Mouse (Mus musculus): ENCODE measurements around the gene Grhl3.
A peak's percentile ranks its signal among the peaks of the same experiment; 100 is the strongest.

The Grhl3 gene

GRCm38 (mm10) chr4:135531236-135531635, 42.2 kb downstream of the Grhl3 start:
- DNase-seq (ENCODE audit: low spot score): no peak

GRCm38 (mm10) chr4:135530270-135530669, 43.2 kb downstream of the Grhl3 start:
- DNase-seq (ENCODE audit: low spot score): no peak

GRCm38 (mm10) chr4:135526039-135526710, 47.3 kb downstream of the Grhl3 start:
- no peak for DNase-seq (ENCODE audit: low spot score)

GRCm38 (mm10) chr4:135525057-135525456, 48.4 kb downstream of the Grhl3 start:
- no peak for DNase-seq (ENCODE audit: low spot score)

GRCm38 (mm10) chr4:135523939-135524338, 49.5 kb downstream of the Grhl3 start:
- DNase-seq (ENCODE audit: low spot score): no peak

- DNase-seq (ENCODE audit: low spot score): no peak
Measured at GRCm38 (mm10) chr4:135520421-135520820, 53.0 kb downstream of the Grhl3 start.

GRCm38 (mm10) chr4:135518135-135518534, 55.3 kb downstream of the Grhl3 start:
- no peak for DNase-seq (ENCODE audit: low spot score)

- no peak for DNase-seq (ENCODE audit: low spot score)
Measured at GRCm38 (mm10) chr4:135516351-135517316, 56.8 kb downstream of the Grhl3 start.

GRCm38 (mm10) chr4:135514925-135515324, 58.5 kb downstream of the Grhl3 start:
- no peak for DNase-seq (ENCODE audit: low spot score)

GRCm38 (mm10) chr4:135513865-135514264, 59.6 kb downstream of the Grhl3 start:
- no peak for DNase-seq (ENCODE audit: low spot score)

GRCm38 (mm10) chr4:135509515-135509914, 63.9 kb downstream of the Grhl3 start:
- DNase-seq (ENCODE audit: low spot score): peak; percentile 53

- DNase-seq (ENCODE audit: low spot score): peak; percentile 37
Measured at GRCm38 (mm10) chr4:135508419-135509039, 64.9 kb downstream of the Grhl3 start.

- DNase-seq (ENCODE audit: low spot score): no peak
Measured at GRCm38 (mm10) chr4:135507547-135508350, 65.7 kb downstream of the Grhl3 start.

GRCm38 (mm10) chr4:135505794-135506193, 67.6 kb downstream of the Grhl3 start:
- no peak for DNase-seq (ENCODE audit: low spot score)

- DNase-seq (ENCODE audit: low spot score): no peak
Measured at GRCm38 (mm10) chr4:135501587-135501986, 71.8 kb downstream of the Grhl3 start.

GRCm38 (mm10) chr4:135499831-135500230, 73.6 kb downstream of the Grhl3 start:
- DNase-seq (ENCODE audit: low spot score): no peak

GRCm38 (mm10) chr4:135498136-135498535, 75.3 kb downstream of the Grhl3 start:
- DNase-seq (ENCODE audit: low spot score): no peak

- peak; percentile 52 for DNase-seq (ENCODE audit: low spot score)
Measured at GRCm38 (mm10) chr4:135495810-135496209, 77.6 kb downstream of the Grhl3 start.

GRCm38 (mm10) chr4:135495397-135495791, 78.0 kb downstream of the Grhl3 start:
- no peak for DNase-seq (ENCODE audit: low spot score)

GRCm38 (mm10) chr4:135494521-135495396, 78.7 kb downstream of the Grhl3 start, which contains the start of the genes Stpg1 and Nipal3:
Stpg1 (plus strand) TSS chr4:135494790.
Nipal3 (minus strand) TSS chr4:135495038.
- DNase-seq (ENCODE audit: low spot score): peak; percentile 88
